Mouse (Mus musculus) bone marrow, adult 2 months (tissue): ENCODE measurements at regions not wholly inside any gene's neighbourhood (a gene's known extent, or its start where the extent isn't known, plus 50 kb on each side); places are given as distances from the start of the nearest gene placed in this dataset.
A peak's percentile ranks its signal among the peaks of the same experiment; 100 is the strongest.
"Not testable (repeated sequence)": the region's sequence is repeated elsewhere in the genome, so short reads cannot be mapped to it uniquely, and the experiment has no call there.

Experiments
- H3K27ac ChIP-seq: fragments of 200-500 bp; 2 replicates; pipeline ENCODE4 v1.5.1; 2012; ENCODE audit warnings: low read depth, mild to moderate bottlenecking, control low read depth, inconsistent platforms, low read length; ENCODE audit not compliant: control insufficient read depth, poor library complexity, insufficient read depth
- H3K4me1 ChIP-seq: fragments of 200-500 bp; 2 replicates; pipeline ENCODE4 v1.6.1; 2011; ENCODE audit warnings: low read length; ENCODE audit not compliant: control insufficient read depth, insufficient read depth
- H3K4me3 ChIP-seq: fragments of 200-500 bp; replicated peaks from 2 replicates; pipeline ENCODE3; 2011; ENCODE audit warnings: mild to moderate bottlenecking, low read depth, low read length, control low read depth; ENCODE audit not compliant: control insufficient read depth
- CTCF ChIP-seq: fragments of 200-500 bp; IDR thresholded peaks from 2 replicates; pipeline ENCODE4 v1.5.1; 2011; ENCODE audit warnings: low read length, control low read depth; ENCODE audit not compliant: control insufficient read depth, insufficient read depth
- POLR2A ChIP-seq: fragments of 200-500 bp; IDR thresholded peaks from 2 replicates; pipeline ENCODE4 v1.6.1; 2011; ENCODE audit warnings: low read depth, mild to moderate bottlenecking, control low read depth, low read length, borderline replicate concordance; ENCODE audit not compliant: control insufficient read depth
- whole genome bisulfite sequencing: fragments of 180-500 bp; shearing (Covaris S2); methylation state at CpG from one replicate; pipeline ENCODE4 v1.1.7; 2018; 5-methylcytosine and 5-hydroxymethylcytosine counted together

DNA sequence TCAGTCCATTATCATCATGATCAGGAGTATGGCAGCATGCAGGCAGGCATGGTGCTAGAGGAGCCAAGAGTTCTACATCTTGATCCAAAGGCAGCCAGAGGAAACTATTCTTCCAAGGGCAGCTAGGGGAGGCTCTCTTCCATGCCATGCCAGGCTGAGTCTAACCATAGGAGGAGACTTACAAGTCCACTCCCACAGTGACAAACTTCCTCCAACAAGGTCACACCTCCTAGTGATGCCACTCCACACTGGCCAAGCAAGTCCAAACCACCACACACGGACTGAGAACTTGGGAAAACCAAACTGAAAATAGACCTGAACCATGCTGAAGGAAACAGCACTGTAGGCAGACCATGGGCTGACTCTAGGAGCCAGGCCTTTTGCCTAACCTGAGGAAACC, 197.4 kb downstream of the Prex1 start:
- no peak overlapping the region for H3K27ac ChIP-seq
- 32% methylated on average over 1 of the region's 1 CpGs for WGBS
- no peak overlapping the region for H3K4me3 ChIP-seq
- TF ChIP-seq CTCF (peak; percentile 45), POLR2A (no peak)
- peaks cover 2% of the 10 kb centered on the region; the same call in 1 of the 2 replicates for H3K4me1 ChIP-seq

DNA sequence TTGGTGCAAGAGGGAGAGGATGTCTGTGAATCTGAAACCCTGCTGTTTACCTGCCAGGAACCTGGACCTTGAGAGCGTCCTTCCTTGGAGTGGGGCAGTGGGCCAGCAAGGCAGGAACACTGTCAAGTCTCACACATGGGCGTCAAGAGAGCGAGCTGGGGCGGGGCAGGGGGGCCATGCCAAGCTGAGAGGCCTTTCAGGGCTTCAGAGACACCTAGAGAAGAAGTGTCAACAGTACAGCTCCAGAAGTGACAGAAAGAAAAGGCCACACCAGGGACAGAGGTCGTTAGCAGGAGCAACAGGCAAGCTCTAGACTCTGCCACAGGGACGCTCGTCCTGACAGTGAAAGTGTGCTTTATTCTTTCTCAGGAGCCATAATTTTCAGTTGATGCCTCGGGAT, 199.0 kb downstream of the Prex1 start:
- no peak overlapping the region for H3K27ac ChIP-seq
- no peak for TF ChIP-seq POLR2A
- no peak for TF ChIP-seq CTCF
- peaks cover 3% of the 10 kb centered on the region; the same call in 1 of the 2 replicates for H3K4me1 ChIP-seq
- no peak overlapping the region for H3K4me3 ChIP-seq
- 73% methylated on average over 8 of the region's 8 CpGs for WGBS

DNA sequence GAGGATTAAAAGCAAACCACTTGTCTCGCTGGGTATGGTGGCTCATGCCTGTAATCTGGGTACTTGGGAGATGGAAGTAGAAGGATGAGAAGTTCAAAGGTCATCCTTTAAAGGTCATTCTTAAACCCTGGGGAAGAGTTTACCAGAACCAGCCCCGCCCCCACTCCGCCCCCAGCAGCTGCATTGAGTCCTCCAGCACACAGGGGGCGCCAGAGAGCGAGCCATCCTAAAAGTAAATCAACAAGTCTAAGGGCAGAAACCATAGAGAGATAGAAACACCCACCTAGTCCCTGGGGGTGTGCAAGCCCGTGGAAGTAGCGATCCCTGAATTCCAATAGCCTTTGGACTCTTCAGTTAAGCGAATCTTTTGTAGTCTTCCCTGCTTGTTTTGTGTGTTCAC, 201.1 kb downstream of the Prex1 start:
- peak; percentile 47; the same call in 1 of the 2 replicates for TF ChIP-seq CTCF
- no peak for TF ChIP-seq POLR2A
- Histone ChIP-seq H3K27ac (no peak overlapping the region), H3K4me1 (peaks cover 3% of the 10 kb centered on the region; the same call in 1 of the 2 replicates), H3K4me3 (no peak overlapping the region)
- WGBS, result 79% methylated on average over 8 of the region's 8 CpGs

DNA sequence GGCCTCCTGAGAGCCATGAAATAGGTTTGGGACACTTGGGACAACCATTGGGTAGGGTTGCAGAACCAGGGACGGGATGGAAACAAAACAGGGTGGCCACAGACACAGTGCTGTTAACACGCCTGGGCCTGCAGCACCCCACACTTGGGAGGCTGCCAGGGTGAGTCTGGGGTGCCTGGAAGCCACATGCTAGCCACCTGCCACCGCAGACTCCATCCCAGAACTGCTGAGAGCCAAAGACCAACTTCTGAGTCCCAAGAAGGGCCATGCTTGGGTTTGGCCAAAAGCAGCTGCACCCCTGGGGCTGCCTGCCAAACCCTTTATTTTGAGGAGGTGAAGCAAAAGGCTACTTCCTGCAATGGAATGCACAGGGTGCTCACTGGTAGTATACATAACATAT, 202.2 kb downstream of the Prex1 start:
- H3K4me3 ChIP-seq, H3K4me1 ChIP-seq: not testable (repeated sequence)
- peak overlapping the region; percentile 29 for H3K27ac ChIP-seq
- WGBS, result 61% methylated on average over 3 of the region's 3 CpGs

GRCm38 (mm10) chr2:166510776-166511175, 202.9 kb downstream of the Prex1 start:
- TF ChIP-seq POLR2A (no peak), CTCF (no peak)
- 75% methylated on average over 4 of the region's 4 CpGs for WGBS
- Histone ChIP-seq H3K4me1 (peaks cover 1% of the 10 kb centered on the region; the same call in 1 of the 2 replicates), H3K27ac (peak overlapping the region; percentile 23), H3K4me3 (no peak overlapping the region)

DNA sequence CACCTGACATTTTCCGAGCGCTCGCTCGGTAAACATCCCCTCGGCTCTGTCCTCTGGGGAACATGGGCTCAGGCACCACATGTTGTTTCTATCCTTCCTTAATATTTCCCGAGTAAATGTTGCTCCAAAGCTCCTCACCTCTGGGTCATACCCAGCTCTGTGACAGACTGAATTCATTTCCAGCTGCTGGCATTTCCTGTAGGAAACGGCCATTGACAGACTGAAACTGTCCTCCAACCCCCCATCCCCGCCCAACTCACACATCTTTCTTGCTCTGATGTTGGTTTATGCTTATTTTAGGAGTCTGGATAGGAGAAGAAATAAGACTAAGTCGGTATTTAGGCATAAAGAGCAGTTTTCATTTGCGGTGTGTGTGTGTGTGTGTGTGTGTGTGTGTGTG, 204.0 kb downstream of the Prex1 start:
- H3K4me1 ChIP-seq, result peaks cover 1% of the 10 kb centered on the region; the same call in 1 of the 2 replicates
- H3K4me3 ChIP-seq, result no peak overlapping the region
- WGBS, result 85% methylated on average over 10 of the region's 10 CpGs
- TF ChIP-seq POLR2A (no peak), CTCF (no peak)
- H3K27ac ChIP-seq, result no peak overlapping the region

DNA sequence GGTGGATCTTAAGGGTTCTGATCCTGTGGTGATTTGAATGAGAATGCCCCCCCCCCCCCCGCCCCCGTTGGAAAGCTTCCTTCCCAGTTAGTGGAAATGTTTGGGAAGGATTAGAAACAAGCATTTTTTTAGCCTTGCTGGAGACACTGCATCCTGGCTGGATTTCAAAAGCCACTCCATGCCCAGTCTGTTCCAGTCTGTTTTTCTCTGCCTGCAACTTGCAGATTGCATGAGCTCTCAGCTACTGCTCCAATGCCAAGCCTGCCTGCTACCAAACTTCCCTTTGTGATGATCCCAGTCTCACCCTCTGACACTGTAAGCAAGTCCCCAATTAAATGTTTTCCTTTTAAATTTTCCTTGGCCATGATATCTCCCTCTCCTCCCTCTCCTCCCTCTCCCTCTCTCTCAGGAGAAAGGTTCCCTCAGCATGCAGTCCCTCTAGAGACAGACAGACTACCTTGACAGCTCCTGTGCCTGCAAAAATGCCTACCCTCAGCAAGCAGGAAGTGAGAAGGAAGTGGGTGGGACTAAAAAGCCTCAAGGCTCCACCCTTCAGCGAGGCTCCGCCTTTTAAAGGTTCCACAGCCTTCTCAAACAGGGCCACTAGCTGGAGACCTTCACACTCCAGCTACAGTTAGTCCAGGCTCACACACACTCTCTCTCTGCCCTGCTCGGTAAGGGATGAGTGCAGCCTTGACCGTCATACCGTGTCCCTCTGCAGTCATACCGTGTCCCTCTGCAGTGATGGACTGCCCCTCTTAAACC, 204.8 kb downstream of the Prex1 start:
- no peak overlapping the region for H3K4me3 ChIP-seq
- H3K4me1 ChIP-seq, result peaks cover 1% of the 10 kb centered on the region; the same call in 1 of the 2 replicates
- H3K27ac ChIP-seq, result no peak overlapping the region
- 76% methylated on average over 8 of the region's 8 CpGs for WGBS
- TF ChIP-seq POLR2A (no peak), CTCF (no peak)

- no peaks in the 10 kb centered on the region for H3K4me1 ChIP-seq
- TF ChIP-seq POLR2A, result no peak
- no peak overlapping the region for H3K27ac ChIP-seq
- WGBS, result 46% methylated on average over 9 of the region's 9 CpGs
- no peak overlapping the region for H3K4me3 ChIP-seq
Observed at GRCm38 (mm10) chr2:166505309-166505708, 208.3 kb downstream of the Prex1 start.

DNA sequence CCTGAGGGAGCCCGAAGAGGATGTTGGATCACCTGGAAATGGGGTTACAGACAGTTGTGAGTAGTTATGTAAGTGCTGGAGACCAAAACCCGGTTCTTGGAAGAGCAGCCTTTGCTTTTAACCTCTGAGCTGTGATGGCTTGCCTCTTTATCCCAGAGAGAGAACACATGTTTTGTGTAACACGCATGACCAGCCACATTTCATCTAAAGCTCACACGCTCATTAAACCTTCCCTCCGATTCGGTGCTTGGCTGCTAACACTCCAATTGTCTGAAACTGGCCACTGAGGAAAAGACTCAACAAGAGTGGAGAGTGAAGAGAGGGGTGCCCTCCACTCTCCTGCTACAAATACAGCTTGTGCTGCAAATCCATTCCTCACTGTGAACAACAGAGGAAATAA, 210.0 kb downstream of the Prex1 start:
- WGBS, result 77% methylated on average over 6 of the region's 6 CpGs
- Histone ChIP-seq H3K27ac (no peak overlapping the region), H3K4me3 (no peak overlapping the region), H3K4me1 (no peaks in the 10 kb centered on the region)
- TF ChIP-seq CTCF (no peak), POLR2A (no peak)
